Mouse (Mus musculus): ENCODE measurements around the gene Insig1. TPM values are rescaled to one million over a fixed set of nuclear protein-coding genes. Genes with fewer than 3 reads are reported as not detected.

The Insig1 gene
- total RNA-seq (2022): 100 to 1,000 TPM; 117 to 144 (median 135) TPM

DNA sequence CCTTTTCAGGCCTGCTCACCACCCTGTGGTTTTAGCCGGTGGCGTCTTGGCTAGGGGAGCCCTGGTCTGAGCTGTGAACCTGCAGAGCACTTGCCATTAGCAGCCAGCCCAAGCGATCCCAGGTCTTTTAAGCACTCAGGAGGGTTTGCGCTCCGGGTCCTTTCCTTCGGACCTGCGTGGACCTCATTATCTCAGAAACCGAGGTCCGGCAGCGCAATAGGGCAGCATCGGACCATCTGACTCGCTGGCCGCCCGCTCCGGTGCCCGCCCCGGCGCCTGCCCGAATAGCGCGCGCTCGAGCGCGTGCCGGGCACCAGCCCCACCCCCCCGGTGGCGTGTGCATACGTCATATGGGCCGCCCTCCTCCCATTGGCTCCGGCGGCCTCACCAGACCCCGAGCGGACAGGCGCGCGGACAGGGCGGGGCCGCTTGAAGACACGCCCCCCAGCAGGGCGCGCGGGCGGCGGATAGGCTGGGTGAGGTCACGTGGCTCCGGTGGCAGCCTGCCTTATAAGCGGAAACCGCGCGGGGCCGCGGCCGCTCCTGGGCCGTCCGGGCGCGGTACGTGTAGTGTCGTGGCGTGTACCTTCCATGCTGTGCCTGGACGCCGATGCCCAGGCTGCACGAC, at the start of gene Insig1:
Gene Insig1 (plus strand): TSS at position 536 of the 628 bp plus-strand sequence.
- peak; percentile 98 for DNase-seq

DNA sequence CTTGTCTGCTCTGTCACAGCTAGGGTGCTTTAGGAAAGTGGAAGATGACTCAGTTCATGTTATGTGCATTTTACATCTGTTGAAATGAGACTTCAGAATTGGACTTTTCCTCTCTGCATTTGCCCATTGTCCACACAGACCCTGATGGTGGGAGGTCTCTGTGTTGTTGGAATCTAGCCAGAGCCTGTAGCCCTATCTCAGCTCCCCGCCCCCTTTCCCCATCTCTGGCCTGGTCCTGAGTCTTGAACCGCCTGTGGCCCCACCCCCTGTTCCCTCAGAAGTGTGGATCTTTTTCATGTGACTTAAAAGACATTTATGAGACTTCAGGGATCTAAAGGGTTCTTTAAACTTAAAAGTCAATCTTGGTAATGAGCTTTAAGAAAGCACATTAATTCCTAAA, 47.7 kb upstream of the Insig1 start:
- no peak for DNase-seq

DNA sequence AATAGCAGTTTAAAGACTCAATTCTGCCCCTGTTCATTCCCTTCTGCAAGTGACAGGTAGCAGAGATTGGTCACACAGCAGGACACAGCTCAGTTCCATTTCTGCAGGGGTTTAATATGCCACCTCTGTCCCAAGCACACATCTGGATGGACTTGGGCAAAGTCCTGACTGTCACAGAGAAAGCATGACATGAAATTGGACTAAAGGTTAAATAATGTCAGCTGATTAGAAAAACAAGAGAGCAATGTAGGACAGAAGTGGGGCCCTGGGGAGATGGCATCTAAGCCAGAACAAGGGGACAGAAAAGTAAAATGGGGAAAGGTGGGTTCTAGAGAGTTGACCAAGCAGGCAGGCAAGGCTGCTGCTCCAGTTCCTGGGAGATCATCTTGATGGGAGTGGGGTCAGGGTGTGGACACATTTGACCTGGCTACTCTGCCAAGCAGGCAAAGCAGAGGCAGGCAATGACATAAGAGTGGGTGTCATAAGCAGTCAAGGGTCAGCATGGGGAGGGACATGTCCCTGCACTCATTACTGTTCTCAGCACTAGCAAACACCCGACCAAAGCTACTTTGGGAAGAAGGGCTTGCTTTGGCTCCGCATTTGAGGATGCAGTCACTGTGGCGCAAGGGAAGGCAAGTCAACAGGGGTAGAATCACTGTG, 39.5 kb upstream of the Insig1 start:
- DNase-seq: no peak

DNA sequence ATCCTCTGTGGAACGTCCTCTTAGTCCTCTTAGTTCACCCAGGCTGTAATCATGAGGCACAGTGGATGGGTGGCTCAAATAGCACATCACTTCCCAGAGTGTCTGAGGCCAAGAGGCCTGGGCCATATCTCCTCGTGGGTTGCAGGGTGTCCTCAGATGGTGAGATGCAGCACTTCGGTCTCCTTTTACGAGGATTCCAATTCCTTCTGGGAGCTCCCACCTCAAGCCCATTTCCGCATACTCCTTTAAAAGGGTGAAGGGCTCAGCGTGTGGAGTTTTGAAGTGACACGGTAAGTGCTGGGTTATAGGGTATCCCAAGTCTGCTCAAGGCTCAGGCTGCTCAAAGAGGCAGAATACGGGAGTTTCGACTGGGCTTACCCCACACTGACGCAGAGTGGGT, 38.3 kb upstream of the Insig1 start:
- DNase-seq: no peak

DNA sequence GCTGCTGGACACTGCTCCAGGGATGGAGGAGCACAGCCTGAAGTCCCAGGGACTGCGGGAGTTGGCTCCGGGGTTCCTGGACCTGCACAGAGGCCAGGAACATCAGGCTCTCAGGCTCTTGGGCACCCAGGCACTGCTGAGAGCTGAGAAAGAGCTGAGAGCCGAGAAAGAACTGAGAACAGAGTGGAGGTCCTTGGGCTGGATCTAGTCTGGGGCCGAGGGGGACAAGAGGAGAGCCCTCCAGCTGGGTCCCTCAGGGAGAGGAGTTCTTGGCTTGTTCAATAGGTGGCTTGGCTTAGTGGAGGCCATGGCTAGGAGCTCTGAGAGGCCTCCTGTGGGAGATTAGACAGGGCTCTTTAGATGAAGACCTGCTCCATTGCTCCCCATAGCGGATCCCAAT, 37.9 kb upstream of the Insig1 start:
- no peak for DNase-seq

DNA sequence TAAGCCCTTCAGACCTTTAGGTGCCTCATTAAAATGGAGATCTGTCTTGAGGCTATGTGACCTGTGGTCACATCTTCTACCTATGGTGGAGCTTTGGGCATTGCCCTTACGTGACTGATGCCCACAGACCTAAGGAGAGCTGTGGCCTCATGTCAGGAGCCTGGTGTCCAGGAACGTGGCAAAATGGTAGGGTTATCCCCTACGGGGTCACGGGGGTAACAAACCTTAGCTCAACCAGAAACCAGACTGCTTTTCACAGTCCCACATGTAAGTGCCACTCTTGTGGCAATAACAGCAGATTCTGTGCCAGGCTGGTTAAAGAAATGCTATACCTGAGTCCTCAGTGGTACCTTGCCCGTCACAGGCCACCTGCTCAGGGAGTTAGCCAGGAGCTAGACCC, 37.3 kb upstream of the Insig1 start:
- DNase-seq: no peak

DNA sequence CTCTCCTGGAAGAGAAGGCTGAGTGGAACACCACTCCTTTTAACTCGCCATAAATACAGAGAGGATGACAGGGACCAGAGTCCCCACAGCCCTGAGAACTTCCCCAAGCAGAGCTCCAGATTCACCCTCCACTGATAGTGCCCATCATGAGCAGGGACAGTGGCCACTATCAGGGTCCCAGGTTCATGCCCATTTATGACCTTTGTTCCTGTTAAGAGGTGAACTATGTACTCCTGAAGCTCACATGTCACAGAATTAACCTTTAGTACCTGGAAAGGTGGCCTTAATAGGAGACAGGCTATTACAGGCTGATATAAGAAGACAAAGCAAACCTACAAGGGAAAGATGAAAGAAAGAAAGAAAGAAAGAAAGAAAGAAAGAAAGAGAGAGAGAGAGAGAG, 35.2 kb upstream of the Insig1 start:
- no peak for DNase-seq

DNA sequence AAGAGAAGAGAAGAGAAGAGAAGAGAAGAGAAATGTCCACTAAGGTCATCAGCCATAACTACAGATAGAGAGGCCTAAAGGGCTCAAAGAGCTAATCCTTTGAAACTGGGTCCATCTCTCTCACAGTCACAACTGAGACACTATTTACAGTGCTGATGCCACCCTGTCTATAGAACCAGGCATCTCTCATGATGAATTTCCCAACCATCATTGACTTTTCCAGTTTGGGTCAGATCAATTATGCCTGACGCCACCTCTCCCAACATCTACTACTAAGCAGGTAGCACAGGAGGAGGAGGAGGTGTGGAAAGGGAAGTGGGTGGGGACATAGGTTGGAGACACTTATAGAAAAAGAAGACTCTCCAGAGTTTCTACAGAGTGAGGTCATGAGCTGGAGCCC, 34.6 kb upstream of the Insig1 start:
- no peak for DNase-seq

DNA sequence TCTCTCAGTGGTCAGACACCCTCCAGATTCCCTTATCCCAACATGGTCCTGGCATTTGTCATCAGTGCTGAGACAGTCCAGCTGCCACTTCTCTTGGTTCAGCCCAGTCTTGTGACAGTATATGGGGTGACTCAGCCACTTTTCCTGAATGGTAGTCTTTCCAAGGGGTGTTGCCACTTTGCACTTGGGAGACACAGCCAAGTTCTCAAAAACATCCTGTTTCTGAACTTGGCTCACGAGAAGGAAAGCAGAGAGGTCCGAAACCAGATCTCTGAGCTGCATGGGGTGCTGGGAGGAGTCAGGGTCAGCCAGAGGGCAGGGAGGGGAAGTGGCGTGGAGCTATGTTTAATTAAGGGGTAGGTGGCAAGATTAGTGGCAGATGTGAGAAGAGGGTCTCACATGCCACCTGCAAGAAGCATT, 34.0 kb upstream of the Insig1 start:
- DNase-seq: peak; percentile 45

DNA sequence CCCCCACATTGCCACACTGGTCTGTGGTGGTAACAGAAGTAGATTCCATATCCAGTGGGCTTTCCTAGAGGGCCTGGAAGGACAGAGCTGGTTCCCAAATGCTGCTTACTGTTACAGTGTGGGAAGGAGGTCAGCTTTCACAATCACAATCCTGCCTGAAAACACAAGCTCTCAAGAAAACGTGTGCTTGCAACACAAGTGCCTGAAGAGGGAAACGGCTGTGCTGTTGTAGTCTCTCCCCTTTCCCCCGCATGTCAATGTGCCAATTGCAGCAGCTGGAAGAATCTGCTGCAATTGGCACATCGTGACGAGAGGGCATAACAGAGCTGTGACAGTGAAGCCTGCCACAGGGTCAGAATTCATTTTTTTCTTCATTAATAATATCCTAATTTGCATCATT, 33.5 kb upstream of the Insig1 start:
- no peak for DNase-seq

DNA sequence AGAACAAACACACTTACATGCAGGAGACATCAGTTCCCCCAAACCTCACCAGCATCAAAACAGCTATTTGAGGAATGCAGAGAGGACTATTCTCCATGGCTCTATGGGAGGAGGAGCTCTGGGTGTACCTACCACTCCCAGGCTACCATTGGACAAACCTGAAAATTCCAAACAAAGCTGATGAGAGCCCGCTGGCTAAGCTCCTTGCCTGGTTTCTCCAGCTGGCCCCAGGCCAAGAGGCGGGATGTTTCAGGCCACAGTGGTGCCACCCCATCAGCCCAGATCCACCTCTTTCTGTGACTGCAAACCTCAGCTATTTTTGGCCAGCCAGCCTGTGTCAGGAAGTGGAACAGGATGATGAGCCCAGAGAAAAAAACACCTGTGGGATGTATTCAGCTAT, 33.0 kb upstream of the Insig1 start:
- DNase-seq: peak; percentile 71

DNA sequence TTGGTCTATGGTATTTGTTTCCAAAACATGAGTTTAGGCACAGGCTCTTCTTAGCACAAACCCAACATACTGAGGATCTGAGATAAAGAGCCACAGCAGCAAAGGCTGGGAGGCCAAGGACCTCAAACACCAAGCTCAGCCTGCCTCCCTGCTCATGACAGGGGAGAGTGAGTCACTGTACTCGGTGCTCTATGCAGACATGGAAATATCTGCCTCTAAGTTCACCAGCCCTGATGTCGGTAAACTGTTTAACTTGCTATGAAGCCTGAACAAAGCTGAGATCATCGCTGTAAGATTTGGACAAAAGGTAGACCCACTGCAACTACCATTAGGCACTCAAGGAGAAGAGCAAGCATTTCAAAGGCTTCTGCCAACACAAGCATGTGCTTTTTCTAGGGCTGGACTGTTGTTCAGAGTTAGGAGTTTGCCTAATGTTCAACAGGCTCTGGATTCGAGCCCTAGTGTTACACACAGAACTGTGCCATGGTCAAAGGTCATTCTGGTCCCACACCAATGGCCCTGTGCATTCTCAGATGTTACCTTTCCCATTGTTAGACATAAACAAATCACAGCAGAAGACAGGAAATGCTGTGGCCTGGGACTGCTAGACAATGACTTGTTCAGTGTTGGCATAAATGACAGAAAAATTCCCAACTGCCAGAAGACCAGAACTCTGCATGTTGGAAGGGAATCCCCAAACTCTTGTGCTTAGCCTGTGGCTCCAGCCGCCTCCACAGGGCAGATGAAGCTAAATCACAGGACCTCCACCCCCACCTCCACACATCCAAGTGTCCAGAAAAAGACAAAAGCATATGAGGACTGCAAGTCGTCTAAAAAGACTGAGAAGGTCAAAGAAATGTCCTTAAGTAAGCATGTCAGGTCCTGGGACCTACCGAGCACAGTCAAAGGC, 31.2 kb upstream of the Insig1 start:
- DNase-seq: no peak

DNA sequence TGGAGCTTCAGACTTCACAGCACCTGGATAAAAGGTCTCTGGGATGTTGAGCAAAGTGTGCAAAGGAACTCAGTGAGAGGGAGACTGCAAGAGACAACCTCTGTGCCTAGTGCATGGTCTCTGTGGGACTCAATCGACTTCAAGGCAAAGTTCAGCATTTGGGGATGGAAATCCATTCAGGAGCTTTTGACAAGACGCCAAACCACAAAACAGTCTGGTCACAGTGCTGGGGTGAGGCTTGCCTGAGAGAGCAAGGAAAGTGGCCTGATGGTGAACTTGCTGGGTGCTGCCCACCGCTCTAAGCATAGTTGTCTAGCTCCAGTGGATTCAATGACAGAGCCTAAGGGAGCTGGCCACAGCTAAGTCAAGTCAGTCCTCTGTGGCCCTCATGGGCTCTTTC, 30.4 kb upstream of the Insig1 start:
- no peak for DNase-seq

DNA sequence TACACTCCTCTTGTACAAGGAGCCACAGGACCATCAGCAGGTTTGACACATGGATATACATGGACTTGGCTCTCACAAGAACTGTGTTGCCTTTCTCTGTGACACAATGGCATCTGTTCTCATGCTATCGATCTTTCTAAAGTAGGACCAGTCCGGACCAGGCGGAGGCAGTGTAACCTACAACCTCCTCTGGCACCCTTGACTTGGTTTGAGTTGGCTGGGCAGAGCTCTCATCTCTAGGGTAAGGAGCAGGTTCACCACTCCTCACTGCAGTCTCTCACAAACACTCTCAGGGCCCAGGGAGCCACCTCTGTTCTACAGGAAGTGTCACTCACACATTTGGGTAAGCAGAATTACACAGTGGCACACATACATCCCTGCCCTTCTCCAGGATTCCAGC, 29.1 kb upstream of the Insig1 start:
- no peak for DNase-seq

DNA sequence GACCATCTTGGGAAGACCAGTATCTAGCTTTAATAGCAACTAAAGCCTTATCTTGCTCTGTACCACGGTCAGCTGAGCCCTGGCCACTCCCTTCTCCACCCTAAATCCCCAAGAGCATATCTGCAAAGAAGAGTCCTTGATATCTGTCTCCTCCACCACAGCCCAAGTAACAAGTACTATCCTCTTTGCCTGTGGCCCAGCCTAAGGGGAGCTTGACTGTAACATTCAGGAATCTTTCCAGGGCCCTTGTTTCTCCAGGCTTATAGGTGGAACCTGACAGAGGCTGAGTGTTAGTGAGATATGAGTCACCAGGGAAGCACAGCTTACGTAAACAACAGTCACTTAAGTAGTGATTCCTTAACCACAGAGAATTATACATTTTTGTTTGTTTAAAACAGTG, 28.4 kb upstream of the Insig1 start:
- no peak for DNase-seq

DNA sequence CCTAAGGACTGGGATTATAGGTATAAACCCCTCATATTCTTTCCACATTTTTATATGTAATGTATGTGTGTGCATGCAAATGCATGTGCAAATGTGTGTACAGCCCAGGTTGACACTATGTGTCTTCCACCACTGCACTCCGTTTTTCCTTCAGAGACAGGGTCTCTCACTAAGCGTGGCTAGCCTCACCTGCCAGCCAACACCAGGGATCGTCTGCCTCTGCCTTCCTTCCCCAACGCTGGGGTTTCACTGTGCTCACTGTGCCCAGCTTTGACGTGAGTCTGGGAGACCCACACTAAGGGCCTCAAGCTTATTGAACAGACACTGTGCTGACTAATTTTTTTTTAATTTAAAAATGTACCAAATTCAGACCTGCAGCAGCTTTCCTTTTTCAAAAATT, 27.8 kb upstream of the Insig1 start:
- DNase-seq: no peak

DNA sequence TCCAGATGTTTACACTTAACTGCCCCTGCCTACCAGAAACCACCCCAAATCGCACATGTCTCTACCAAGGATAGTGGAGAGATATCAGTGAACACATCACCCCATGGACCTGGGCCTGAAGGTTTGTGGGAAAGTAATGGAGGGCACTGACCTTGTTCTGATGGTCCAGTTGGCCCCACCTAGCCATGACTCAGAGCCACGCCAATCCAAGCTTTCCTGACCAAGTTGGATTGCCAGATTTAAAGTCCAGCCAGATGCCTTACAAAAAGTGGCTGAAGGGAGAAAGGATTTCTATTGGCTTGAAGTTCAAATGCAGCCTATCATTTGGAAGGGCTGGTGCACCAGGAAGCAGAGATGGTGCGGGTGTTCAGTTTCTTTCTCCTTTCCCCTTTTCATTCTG, 24.2 kb upstream of the Insig1 start:
- DNase-seq: no peak

DNA sequence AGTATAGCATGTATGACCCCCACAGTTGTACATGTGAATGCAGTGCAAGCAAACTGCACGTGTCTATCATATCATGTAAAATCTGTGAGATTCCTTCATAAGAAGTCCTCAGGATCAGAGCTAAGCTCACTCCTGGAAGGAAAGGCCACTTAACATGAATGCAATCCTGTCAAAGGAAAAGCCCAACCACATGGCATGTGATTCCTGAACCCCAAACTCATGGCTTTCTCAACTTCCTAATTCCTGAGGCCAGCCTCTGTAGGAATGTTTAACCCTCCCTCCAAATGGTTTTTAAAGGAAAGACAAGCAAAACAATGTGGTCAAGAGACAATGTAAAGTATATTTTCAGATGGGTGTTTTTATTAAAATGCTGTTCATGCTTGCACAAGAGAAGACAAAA, 23.2 kb upstream of the Insig1 start:
- no peak for DNase-seq

DNA sequence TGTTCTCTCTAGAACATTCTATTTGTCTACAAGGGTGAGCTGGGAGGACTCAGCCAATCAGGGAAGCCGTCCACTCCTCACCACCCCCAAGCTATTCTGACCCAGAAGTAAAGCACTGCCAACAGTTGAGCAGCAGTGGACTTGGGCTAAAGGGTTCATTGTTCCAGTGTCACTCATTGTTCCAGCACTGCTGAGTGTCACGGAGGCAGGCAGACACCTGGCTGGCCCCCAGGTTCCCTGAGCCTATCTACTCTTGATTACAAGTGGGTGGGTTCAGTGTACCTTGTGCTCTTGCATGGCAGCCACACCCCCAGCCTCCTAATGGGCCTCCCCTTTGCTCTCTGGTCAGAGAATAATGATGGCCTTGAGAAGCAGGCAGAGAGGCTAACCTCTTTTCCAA, 15.7 kb upstream of the Insig1 start:
- no peak for DNase-seq

DNA sequence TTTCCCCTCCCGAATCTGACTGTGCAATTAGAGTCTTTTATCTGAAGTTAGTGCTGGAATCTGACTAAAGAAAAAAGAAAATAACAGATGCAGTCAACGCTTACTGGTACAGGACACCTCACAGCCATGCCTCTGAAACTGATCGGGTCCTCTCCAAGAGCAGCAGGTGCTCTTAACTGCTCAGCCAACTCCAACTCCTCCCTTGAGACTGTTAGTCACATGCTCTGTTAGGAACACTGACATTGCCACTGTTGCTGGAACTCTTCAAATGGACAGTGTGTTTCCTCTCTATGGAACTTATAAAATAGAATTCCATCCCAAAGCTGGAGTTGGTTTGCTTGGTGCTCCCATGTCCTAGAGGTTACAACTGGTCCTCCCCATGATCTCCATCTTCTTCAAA, 14.3 kb upstream of the Insig1 start:
- DNase-seq: no peak

DNA sequence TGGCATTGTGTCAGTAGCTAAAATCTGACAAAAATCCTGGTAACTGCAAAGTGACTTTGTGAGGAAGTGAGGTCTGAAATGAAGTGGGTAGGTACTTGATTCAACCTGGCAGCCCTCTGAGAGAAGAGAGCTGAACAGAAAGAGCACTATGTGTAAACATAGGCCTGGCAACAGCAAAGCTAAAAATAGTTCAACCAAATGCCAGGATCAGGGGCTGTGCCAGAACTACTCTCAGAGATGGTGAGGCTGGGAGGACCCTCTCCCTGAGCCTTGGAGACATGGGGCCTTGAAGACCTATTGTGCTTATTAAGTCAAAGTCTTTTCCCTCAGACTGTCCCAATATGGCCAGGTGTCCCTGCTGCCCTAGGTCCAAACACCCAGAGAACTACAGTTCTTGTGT, 10.7 kb upstream of the Insig1 start:
- DNase-seq: no peak

DNA sequence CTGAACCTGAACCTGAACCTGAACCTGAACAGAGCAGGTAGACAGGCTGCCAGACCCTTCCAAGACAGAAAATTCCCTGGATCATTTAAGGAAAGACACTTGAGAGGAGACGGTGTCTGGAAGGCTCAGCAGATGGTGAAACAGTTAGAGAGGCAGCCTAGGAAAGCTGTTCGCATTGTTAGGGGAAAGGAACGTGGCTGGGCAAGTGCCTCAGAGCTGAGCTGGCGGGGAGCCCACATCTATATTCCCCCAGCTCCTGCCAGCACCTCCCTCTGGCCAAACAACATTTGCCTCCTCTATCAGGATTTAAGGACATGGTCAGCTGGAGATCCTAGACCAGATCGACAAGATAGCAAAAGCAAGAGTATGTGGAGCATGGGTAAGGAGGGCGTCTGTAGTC, 10.2 kb upstream of the Insig1 start:
- no peak for DNase-seq

DNA sequence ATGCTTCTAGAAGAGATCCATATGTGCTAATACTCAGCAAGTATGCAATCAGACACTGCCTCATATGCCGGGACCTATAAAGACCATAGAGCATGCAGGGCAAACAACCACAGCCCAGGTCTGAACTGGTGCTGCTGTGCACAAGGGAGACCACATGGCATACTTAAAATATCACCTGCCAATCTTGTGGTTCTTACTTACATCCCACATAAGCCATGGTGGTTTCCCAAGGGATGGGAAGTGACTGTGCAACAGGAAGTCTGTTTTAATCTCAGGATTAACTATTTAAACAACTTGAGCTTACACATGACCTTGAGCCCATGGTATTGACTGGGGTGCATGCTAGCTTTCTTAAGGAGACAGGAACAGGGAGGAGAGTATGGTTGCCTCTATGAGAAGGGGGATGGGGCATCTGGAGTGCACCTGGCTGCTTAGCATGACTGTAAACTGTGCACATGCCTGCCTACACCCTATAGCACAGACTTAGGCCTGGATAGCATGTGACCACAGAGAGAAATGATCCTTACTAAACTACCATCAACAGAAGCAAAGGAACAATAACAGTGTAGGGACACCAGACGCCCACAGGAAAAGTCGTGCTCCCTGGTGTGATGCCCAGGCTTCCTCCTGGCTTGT, 7.1 kb upstream of the Insig1 start:
- no peak for DNase-seq

Measured in adrenal gland, adult 8-10 months (tissue).